Mouse (Mus musculus) adipose tissue, adult 10 weeks (tissue): ENCODE data around the gene Efcab6. TPM values are rescaled to one million over a fixed set of nuclear protein-coding genes. Genes with fewer than 3 reads are reported as not detected.

Source experiments
- polyA plus RNA-seq: library from polyadenylated mRNA; stranded (reverse); fragments of 350-450 nt; fragmentation: Illumina TruSeq; extraction: RNeasy Lipid Tissue Mini Kit (QIAGEN cat#74804); gene quantifications from one replicate; pipeline ENCODE4 v1.2.3, GENCODE M21; 2014; ENCODE audit warnings: low read depth, low replicate concordance

Gene Efcab6
- 5.2 TPM for polyA plus RNA-seq

GRCm38 (mm10) chr15:84065140-84065539, at the start of gene Efcab6:
Efcab6 (minus strand) TSS chr15:84065379.

GRCm38 (mm10) chr15:84105105-84105923, 40.1 kb upstream of the Efcab6 start, which contains the start of gene Sult4a1:
Sult4a1 (minus strand) TSS chr15:84105754.

Other genes with a start within 250 kb of the Efcab6 start
- not detected for gene Sult4a1, start 40.4 kb upstream of the Efcab6 start, polyA plus RNA-seq
- gene Pnpla5, start 57.8 kb upstream of the Efcab6 start, polyA plus RNA-seq, result not detected
- gene Pnpla3, start 102.5 kb upstream of the Efcab6 start, polyA plus RNA-seq, result 272 TPM
- gene Samm50, start 126.9 kb upstream of the Efcab6 start, polyA plus RNA-seq, result 55.9 TPM
- 10.3 TPM for gene Parvb, start 166.7 kb upstream of the Efcab6 start, polyA plus RNA-seq